Mouse (Mus musculus) ovary, postnatal 14 days (tissue): ENCODE results near the gene Lnpep.
"Not testable (repeated sequence)": the region's sequence is repeated elsewhere in the genome, so short reads cannot be mapped to it uniquely, and the experiment has no call there.

Source experiments
- DNase-seq: peaks from one replicate; pipeline ENCODE4 v3.0.0; 2022; ENCODE audit warnings: low spot score

Gene Lnpep

GRCm38 (mm10) chr17:17624957-17625586 lies at the start of gene Lnpep:
Gene Lnpep (minus strand): TSS chr17:17625050.
- peak; percentile 81 for DNase-seq

GRCm38 (mm10) chr17:17655829-17656176 lies 31.0 kb upstream of the Lnpep start:
- no peak for DNase-seq

- DNase-seq: no peak
Measured at GRCm38 (mm10) chr17:17654997-17655828, 30.4 kb upstream of the Lnpep start.

- DNase-seq: no peak
Measured at GRCm38 (mm10) chr17:17652570-17652969, 27.7 kb upstream of the Lnpep start.

GRCm38 (mm10) chr17:17645738-17646137 lies 20.9 kb upstream of the Lnpep start:
- DNase-seq: peak; percentile 29

- DNase-seq: no peak
Measured at GRCm38 (mm10) chr17:17637387-17637786, 12.5 kb upstream of the Lnpep start.

- no peak for DNase-seq
Measured at GRCm38 (mm10) chr17:17636147-17636546, 11.3 kb upstream of the Lnpep start.

DNA sequence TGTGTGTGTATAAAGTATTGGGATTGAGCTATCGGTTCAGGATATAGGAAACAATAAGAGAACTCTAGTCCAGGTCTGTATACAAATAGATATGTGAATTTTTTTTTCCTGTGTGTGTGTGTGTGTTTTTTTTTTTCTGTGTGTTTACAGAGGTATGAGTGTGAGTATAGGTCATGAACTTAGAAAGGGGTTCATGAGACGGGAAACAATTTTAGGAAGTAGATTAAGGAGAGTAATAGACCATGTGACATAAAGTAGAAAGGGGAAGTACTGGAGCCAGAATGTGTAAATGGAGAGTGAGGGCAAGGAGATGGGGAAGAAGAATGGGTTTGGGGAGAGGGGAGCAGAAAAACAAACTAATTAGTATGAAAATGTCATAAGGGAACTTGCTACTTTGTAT lies 9.2 kb upstream of the Lnpep start:
- no peak for DNase-seq

- DNase-seq: no peak
Measured at GRCm38 (mm10) chr17:17631985-17632384, 7.1 kb upstream of the Lnpep start.

DNA sequence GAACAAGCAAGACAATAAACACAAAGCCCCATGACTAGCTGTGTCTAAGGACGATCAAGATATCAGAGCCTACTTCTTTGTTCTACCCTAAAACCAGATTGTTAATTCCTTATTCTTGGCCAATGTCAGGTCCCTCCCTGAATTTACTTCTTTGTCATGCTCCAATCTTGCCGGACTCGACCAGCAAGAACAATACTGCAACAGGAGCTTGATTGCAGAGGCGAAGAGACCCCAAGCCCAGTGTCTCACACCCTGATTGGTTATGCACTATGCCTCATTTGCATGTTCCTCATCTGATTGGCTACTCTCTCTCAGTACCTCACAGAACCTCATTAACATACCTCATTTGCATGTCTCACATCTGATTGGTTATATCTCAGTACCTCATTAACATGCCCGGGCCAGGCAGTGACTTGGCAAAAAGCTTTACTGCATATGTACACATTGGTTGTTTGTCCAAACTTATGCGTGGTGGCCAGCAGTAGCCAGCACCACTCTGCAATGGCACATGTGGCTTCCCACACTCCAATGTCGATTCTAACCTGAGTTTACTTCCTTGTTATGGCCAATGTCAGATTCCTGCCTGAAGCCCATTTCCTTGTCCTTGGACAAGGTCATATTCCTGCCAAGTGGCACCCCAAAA lies 3.5 kb upstream of the Lnpep start:
- not testable (repeated sequence) for DNase-seq

- no peak for DNase-seq
Measured at GRCm38 (mm10) chr17:17627558-17627957, 2.7 kb upstream of the Lnpep start.

DNA sequence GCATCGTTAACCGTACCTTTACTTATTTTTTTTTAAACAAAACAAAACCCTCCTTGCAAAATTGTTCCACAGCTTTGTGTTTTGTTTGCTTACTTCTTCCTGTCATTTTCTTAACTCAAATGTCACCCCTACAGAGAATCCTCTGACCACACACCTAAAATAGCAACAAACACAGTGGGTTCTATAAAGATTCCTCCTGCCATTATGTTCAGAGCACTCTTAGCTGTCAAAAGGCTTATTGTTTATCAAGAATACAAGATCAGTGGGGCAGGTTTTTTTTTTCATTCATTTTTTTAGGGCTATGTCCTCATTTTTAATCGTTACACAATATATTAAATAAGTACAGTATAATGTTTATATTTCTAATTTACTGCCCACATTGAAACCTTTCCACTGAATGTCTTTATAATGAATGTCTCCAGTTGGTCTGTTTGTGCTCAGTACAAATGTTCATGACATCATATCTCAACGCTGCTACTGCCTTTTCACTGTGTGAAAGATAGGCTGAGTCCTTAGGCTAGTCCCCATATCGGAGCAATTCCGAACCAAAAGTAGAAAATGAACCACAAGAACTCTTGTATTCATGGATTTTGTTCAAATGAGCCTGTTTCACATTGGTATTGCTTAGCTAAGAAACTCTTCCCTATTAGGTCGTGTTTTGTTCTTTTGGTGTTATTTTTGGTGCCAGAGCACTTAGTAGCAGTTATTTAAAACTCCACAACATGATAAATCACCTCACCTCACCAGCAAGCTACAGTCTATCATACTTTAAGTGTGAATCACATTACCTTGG lies 1.2 kb upstream of the Lnpep start:
- DNase-seq: no peak

- peak; percentile 84 for DNase-seq
Measured at GRCm38 (mm10) chr17:17624421-17624956, 361 bp downstream of the Lnpep start.

DNA sequence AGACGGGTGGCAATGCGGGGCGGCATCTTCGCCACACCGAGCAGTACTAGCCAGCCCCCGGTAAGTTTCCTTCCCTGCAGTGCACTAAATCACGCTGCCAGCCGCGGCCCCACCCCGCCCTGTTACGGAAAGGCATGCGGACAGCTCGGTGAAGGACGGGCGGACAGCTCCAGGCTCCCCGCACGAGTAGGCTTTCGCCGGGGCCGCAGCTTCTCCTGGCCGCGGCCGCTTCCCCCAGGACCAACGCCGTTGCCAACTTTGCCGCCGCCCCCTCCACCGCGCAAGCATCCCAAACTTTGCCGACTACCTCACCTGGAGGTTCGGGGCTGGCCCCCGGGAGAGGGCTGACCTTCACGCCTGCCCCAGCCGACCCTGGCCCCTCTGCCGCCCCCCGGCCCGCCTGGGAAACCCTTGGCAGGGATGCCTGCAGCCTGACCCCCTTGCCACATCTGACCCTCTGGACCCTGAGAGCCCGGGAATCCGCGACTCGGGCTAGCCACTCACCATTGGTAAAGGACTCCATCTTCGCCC lies 895 bp downstream of the Lnpep start:
- DNase-seq: peak; percentile 40

DNA sequence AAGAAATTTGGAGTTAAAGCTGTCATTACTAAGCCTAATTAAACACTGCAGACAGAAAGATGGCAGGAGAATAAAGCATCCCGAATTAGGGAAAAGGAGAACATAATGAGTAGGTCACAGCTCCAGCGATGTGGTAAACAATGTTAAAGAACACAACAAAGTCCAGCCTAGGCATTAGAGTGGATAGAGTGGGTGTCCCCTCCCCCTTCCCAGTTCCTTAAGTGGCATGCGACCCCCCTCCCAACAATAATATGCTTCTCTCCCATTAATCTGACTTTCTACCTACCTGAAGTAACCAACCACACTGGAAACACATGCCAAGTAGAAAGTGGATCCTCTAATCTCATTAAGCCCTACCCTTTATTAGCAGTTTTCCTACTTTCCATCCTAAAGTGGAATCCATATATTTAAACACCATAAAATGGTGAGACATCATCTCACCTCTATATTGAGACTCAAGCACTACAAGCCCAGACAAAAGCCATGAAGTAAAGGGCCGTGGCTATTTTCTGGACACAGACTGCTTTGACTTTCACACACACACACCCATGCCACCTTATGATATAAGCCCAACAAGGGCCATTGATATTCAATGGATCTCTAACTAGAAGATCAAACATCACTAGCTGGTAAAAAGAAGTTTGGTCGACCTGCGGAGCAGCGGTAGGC lies 1.5 kb downstream of the Lnpep start:
- no peak for DNase-seq

DNA sequence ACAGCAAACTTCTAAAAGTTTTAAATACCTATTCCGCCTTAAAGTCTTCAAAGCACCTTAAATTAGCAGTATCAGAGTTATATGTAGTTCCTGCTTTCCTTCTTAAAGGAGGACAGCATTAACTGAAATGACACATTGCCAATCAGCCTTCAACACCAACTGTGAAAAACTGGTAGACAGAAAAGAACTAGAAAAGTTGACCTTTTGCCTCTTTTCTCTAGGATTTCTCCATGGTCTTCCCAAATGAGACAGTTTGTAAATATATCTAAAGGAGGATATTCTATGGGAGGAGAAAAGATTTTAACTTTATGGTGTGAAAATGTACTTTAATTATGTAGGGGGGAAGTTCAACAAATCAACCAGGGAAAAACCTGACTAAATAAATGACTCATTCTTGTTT lies 2.3 kb downstream of the Lnpep start:
- no peak for DNase-seq

- DNase-seq: no peak
Measured at GRCm38 (mm10) chr17:17621586-17621985, 3.3 kb downstream of the Lnpep start.

- DNase-seq: no peak
Measured at GRCm38 (mm10) chr17:17618463-17618862, 6.4 kb downstream of the Lnpep start.

DNA sequence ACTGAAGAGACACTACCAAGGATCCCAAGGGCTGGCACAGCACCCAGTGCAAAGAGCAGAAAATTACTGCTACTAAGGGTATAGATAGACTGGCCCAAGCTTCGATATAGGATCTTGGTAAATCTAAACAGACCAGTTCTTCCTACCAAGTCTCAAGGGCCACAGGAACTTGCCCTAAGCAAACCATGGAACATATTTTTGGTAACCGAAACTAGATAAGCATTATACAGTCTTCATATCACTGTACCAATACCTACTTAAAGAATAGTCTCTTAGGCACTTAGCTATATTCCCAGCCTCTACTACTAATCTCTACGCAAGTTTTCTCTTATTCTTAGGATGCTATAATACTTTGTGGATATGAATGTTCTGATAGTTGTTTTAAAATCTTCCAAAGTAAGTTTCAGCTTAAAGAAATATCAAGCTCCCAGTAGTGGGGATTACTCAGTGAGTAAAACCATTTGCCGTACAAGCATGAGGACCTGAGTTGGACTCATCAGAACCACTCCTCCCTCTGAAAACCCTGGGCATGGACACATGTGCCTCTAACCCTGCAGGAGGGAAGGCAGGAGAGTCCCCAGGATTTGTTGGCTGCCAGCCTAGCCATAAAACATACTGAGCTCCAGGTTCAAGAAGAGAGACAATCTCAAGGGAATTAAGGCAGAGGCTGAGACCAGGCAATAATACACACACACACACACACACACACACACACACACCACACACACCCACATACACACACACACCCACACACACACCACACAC lies 7.2 kb downstream of the Lnpep start:
- DNase-seq: no peak

- no peak for DNase-seq
Measured at GRCm38 (mm10) chr17:17612336-17612735, 12.5 kb downstream of the Lnpep start.
